Mouse (Mus musculus): Measurements from ENCODE around the gene Phox2b. TPM values are rescaled to one million over a fixed set of nuclear protein-coding genes. Genes with fewer than 3 reads are reported as not detected.

Gene Phox2b
- polyA plus RNA-seq (2011; ENCODE audit: insufficient read depth, insufficient read length, low replicate concordance, missing spikeins), result not detected in 2 replicates

DNA sequence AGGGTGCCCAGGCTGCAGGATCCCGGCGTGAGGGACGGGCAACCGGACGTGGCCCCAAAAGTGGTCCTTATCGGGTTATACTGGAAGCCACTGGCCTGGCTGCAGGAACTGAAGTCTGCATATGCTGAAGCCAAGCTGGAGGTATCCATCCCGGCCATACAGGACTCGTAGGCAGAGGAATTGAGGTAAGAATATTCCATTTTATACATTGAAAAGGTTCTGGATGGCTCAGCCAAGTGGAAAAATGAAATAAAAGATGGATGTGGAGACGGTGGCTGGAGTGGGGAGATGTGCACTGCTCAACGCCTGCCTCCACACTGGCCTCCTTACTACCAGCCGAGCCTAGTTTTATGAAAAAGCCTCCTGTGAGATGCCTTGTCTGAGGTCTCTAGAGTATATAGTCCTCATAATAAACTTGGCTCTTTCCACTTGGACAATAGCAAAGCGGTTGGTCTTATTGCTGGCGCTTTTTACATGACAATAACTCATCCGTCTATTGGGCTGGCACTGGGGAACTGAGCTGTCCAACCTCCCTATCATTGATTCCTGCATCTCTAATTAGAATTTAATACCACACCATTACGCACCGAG is at the start of gene Phox2b:
TSS of gene Phox2b (minus strand) at position 569 of the 591 bp plus-strand sequence.
- TF ChIP-seq CTCF (IDR thresholded peaks at IDR 0.05; ENCODE audit: control insufficient read depth, insufficient read depth, low read length), result no peak
- no peak for TF ChIP-seq POLR2A (IDR thresholded peaks at IDR 0.05; ENCODE audit: borderline replicate concordance, control insufficient read depth, low read depth, low read length)
- Histone ChIP-seq H3K27ac (ENCODE audit: control insufficient read depth, insufficient read depth, low read depth, low read length, poor library complexity) (no peak within 1 kb of the TSS), H3K4me3 (replicated peaks; ENCODE audit: control insufficient read depth, low read depth, low read length) (no peak within 1 kb of the TSS), H3K4me1 (ENCODE audit: control insufficient read depth, insufficient read depth, low read length) (no peaks in the 10 kb centered on the region)
- 9% methylated on average over 16 of the region's 16 CpGs for WGBS

DNA sequence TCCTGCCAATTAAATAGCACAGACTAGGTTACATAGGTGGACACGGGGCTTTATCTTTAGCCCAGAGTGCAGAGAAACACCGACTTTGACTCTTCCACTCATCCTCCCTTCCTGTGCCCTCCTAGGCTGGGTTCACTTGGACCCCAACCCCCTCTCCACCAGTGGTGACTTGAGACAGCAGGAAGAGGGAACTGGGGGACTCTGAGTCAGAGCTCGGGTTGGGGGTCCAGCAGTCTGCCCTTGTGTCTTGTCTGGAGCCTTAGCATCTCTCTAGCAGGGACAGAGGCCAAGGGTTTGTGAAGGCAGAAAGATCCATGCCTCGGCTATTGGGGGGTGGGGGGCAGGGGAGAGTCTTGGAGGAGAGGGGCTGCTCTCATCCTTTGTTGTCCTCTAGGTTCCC is 43.5 kb upstream of the Phox2b start:
- no peaks in the 10 kb centered on the region for H3K4me1 ChIP-seq (ENCODE audit: control insufficient read depth, insufficient read depth, low read length)
- no peak overlapping the region for H3K4me3 ChIP-seq (replicated peaks; ENCODE audit: control insufficient read depth, low read depth, low read length)
- TF ChIP-seq POLR2A (IDR thresholded peaks at IDR 0.05; ENCODE audit: borderline replicate concordance, control insufficient read depth, low read depth, low read length) (no peak), CTCF (IDR thresholded peaks at IDR 0.05; ENCODE audit: control insufficient read depth, insufficient read depth, low read length) (no peak)
- 63% methylated on average over 4 of the region's 4 CpGs for WGBS
- no peak overlapping the region for H3K27ac ChIP-seq (ENCODE audit: control insufficient read depth, insufficient read depth, low read depth, low read length, poor library complexity)

DNA sequence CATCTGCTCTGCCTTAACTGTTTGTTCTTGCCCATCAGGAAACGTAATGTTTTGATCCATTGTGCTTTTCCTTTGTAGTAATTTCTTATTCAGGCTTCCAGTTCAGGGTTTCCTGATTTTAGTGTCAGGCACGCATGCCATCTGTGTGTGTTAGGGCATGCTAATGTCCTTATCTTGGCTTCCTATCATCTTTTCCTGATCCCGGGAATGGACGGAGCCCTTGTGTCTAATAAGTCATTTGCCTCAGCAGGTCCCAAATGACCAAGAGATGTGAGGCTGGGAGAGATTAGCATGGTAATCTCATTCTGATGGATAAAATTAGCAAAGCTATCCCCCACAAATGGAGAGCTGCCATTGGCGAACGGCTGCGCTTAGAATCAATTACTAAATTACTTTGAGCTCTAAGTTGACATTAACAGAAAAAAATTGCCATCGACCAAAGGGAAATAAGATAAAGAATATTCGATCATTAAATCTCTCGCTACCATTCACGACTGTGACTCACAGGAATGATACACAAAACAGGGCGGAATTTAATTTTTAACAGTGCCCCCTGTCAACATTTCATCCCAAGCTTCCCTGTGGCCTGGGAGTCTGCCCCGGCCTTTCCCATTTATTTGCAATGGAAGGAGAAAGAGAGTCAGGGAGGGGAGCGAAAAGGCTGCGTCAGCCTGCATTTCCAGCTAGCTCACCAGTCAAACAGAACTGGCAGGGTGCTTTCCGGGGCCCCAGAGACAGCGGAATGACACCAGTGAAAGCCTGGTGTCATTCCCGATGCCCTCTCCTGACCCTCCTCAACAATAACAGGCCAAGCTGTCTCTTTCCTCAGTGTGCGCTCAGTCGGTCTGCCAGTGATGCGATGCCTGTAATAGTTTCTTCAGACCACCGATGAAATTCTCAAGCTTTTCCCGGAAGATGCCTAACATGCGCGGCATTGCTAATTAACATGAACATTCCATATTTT is 40.2 kb upstream of the Phox2b start:
- 83% methylated on average over 25 of the region's 25 CpGs for WGBS
- no peaks in the 10 kb centered on the region for H3K4me1 ChIP-seq (ENCODE audit: control insufficient read depth, insufficient read depth, low read length)
- no peak overlapping the region for H3K4me3 ChIP-seq (replicated peaks; ENCODE audit: control insufficient read depth, low read depth, low read length)
- H3K27ac ChIP-seq (ENCODE audit: control insufficient read depth, insufficient read depth, low read depth, low read length, poor library complexity), result no peak overlapping the region
- TF ChIP-seq CTCF (IDR thresholded peaks at IDR 0.05; ENCODE audit: control insufficient read depth, insufficient read depth, low read length) (no peak), POLR2A (IDR thresholded peaks at IDR 0.05; ENCODE audit: borderline replicate concordance, control insufficient read depth, low read depth, low read length) (no peak)

DNA sequence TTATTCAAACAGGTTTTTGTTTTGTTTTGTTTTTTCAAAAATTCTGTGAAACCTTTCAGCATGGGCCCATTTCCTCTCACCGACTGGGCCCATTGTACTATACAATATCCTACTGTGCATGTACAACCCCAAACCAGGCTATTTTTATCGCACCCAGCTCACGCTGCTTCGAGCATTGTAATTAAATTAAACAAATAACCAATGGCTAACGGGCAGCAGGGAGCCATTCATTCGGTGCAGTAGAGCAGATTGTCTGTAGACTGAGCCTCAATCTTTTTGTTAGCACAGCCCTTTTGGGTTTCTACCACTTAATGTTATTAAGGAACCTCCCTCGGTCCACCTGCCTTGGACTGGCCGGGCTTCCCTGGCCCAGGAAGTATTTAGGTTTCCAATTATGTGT is 39.5 kb upstream of the Phox2b start:
- 61% methylated on average over 8 of the region's 8 CpGs for WGBS
- Histone ChIP-seq H3K4me3 (replicated peaks; ENCODE audit: control insufficient read depth, low read depth, low read length) (no peak overlapping the region), H3K4me1 (ENCODE audit: control insufficient read depth, insufficient read depth, low read length) (no peaks in the 10 kb centered on the region), H3K27ac (ENCODE audit: control insufficient read depth, insufficient read depth, low read depth, low read length, poor library complexity) (no peak overlapping the region)
- TF ChIP-seq POLR2A (IDR thresholded peaks at IDR 0.05; ENCODE audit: borderline replicate concordance, control insufficient read depth, low read depth, low read length), result no peak
- TF ChIP-seq CTCF (IDR thresholded peaks at IDR 0.05; ENCODE audit: control insufficient read depth, insufficient read depth, low read length), result no peak

DNA sequence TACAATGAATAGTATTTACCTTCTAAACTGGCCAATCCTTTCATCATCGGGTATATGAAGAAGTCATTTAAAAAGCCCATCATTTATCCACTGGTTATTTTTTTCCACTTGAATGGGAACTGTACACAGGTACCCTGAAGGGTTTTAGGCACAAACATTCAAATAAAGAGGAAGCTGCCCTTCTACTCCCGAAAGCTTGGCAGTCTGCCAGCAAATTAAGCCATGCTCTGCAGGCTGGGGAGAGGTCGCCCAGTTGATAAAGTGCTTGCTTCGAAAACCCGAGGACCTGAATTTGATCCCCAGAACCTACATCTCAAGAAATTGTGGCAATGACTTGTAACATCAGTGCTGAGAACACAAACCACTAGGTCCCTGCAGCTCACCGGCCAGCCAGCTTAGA is 35.6 kb upstream of the Phox2b start:
- Histone ChIP-seq H3K4me1 (ENCODE audit: control insufficient read depth, insufficient read depth, low read length) (no peaks in the 10 kb centered on the region), H3K4me3 (replicated peaks; ENCODE audit: control insufficient read depth, low read depth, low read length) (no peak overlapping the region), H3K27ac (ENCODE audit: control insufficient read depth, insufficient read depth, low read depth, low read length, poor library complexity) (no peak overlapping the region)
- no peak for TF ChIP-seq CTCF (IDR thresholded peaks at IDR 0.05; ENCODE audit: control insufficient read depth, insufficient read depth, low read length)
- WGBS, result 14% methylated on average over 6 of the region's 6 CpGs

DNA sequence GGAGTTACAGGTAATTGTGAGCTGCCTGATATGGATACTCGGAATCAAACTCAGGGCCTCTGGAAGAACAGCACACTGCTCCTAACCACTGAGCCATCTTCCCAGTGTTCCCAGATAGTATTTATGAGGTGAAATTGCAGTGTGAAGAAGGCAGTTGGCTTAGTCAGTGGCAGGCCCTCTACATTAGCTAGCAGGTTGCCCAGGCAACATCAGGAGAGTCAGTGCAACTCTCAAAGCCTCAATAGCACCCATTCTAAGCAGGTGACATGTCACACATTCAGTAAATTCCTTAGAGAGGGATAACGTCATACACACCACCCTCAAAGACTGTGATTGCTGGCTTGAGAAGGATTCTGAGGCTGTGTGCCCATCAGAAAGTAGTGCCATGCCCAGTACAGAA is 32.6 kb upstream of the Phox2b start:
- 84% methylated on average over 2 of the region's 2 CpGs for WGBS
- Histone ChIP-seq H3K27ac (ENCODE audit: control insufficient read depth, insufficient read depth, low read depth, low read length, poor library complexity) (no peak overlapping the region), H3K4me3 (replicated peaks; ENCODE audit: control insufficient read depth, low read depth, low read length) (no peak overlapping the region), H3K4me1 (ENCODE audit: control insufficient read depth, insufficient read depth, low read length) (no peaks in the 10 kb centered on the region)
- TF ChIP-seq POLR2A (IDR thresholded peaks at IDR 0.05; ENCODE audit: borderline replicate concordance, control insufficient read depth, low read depth, low read length), result no peak
- TF ChIP-seq CTCF (IDR thresholded peaks at IDR 0.05; ENCODE audit: control insufficient read depth, insufficient read depth, low read length), result no peak

DNA sequence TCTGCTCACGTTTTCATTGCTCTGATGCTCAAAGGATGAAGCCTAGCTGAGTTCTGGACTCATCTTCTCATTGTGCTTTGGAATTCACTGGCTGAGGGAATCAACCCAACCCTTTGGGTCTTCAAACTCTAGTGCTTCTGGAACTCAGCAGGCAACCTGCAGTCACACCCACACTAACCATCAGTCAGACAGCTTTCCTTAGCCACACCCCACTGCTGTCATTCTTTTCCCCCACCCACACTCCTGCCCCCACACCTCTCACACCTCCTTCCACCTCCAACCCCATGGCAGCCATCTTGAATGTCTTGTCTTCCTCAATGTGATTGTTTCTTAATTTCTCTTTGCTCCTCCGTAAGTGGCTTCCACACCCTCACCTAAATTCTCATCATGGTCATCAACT is 7.2 kb upstream of the Phox2b start:
- WGBS, result 68% methylated on average over 2 of the region's 2 CpGs
- Histone ChIP-seq H3K27ac (ENCODE audit: control insufficient read depth, insufficient read depth, low read depth, low read length, poor library complexity) (no peak overlapping the region), H3K4me1 (ENCODE audit: control insufficient read depth, insufficient read depth, low read length) (no peaks in the 10 kb centered on the region), H3K4me3 (replicated peaks; ENCODE audit: control insufficient read depth, low read depth, low read length) (no peak overlapping the region)
- TF ChIP-seq CTCF (IDR thresholded peaks at IDR 0.05; ENCODE audit: control insufficient read depth, insufficient read depth, low read length), result no peak
- no peak for TF ChIP-seq POLR2A (IDR thresholded peaks at IDR 0.05; ENCODE audit: borderline replicate concordance, control insufficient read depth, low read depth, low read length)

DNA sequence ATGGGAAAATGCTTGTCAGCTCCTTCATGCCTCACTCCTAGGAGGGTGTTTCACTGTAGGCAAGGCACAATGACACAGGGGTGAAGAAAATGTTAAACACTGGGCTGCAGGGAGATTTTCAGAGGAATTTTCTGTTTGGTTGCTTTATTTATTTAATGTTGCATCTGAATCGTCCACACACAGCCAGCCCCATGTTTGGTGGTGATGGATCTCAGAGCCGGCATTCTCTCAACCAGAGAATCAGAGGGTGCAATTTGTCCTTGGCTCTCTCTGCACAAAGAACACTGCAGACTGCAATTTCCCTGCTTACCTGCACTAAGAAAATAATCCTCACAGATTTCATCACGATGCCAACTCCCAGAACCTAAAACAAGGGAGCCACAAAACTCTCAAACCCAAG is 3.9 kb upstream of the Phox2b start:
- 19% methylated on average over 3 of the region's 3 CpGs for WGBS
- Histone ChIP-seq H3K4me1 (ENCODE audit: control insufficient read depth, insufficient read depth, low read length) (no peaks in the 10 kb centered on the region), H3K27ac (ENCODE audit: control insufficient read depth, insufficient read depth, low read depth, low read length, poor library complexity) (no peak overlapping the region), H3K4me3 (replicated peaks; ENCODE audit: control insufficient read depth, low read depth, low read length) (no peak overlapping the region)
- TF ChIP-seq POLR2A (IDR thresholded peaks at IDR 0.05; ENCODE audit: borderline replicate concordance, control insufficient read depth, low read depth, low read length) (no peak), CTCF (IDR thresholded peaks at IDR 0.05; ENCODE audit: control insufficient read depth, insufficient read depth, low read length) (no peak)

Data from bone marrow, adult 2 months (tissue).